Mouse (Mus musculus) heart, postnatal 0 days (tissue): Measurements from ENCODE around the gene 9130019O22Rik.
"Not testable (repeated sequence)": the region's sequence is repeated elsewhere in the genome, so short reads cannot be mapped to it uniquely, and the experiment has no call there.

Experiments
- CTCF ChIP-seq: IDR thresholded peaks from 2 replicates; pipeline ENCODE4 v1.5.1; 2016; ENCODE audit warnings: antibody characterized with exemption, control low read depth, low read depth
- EP300 ChIP-seq: IDR thresholded peaks from 2 replicates; pipeline ENCODE4 v1.6.1; 2016; ENCODE audit warnings: antibody characterized with exemption, low read depth

DNA sequence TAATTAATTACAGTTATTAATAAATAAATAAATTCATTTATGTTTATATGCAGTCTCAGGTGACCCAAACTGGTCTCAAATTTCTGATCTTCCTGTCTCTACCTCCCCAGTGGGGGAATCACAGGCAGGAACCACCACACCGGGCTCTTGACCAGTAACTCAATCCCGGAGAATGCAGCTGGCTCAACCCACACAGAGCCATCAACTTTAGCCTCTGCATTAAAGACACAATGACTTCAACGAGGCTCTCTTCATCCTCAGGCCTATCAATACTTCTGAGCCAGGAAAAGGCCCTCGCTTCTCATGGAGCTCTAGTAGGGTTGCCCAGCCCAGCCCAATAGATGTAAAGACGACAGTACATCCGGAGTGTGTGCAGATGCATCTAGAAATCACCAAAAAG is 17.1 kb upstream of the 9130019O22Rik start:
- TF ChIP-seq CTCF, EP300: not testable (repeated sequence)
